Mouse (Mus musculus) myocyte (in vitro differentiated cells): Measurements from ENCODE around the gene Tmem108.

Experiments used
- MYOG ChIP-seq, 3 experiments: IDR thresholded peaks; one replicate each; pipeline ENCODE4 v1.6.1; 2011; ENCODE audit warnings: control low read depth in 2 of 3, low read depth in 2 of 3, mild to moderate bottlenecking in 2 of 3; ENCODE audit not compliant: insufficient read length in 2 of 3, control insufficient read depth in 1 of 3, insufficient read depth in 1 of 3
- POLR2A ChIP-seq: IDR thresholded peaks from one replicate; pipeline ENCODE4 v1.6.1; 2011; ENCODE audit warnings: low read depth, mild to moderate bottlenecking, control low read depth, moderate library complexity; ENCODE audit not compliant: insufficient read length

- no peak for TF ChIP-seq MYOG (IDR thresholded peaks at IDR 0.05; ENCODE audit: control insufficient read depth in 1 of 3, insufficient read depth in 1 of 3, insufficient read length in 2 of 3, low read depth in 2 of 3)
- TF ChIP-seq POLR2A = no peak
Observed at GRCm38 (mm10) chr9:103726751-103727462, 34.7 kb downstream of the Tmem108 start.
